Mouse (Mus musculus) bone marrow macrophage, adult 2 months (primary cell): ENCODE results near the gene Tiam1.

Source experiments
- CTCF ChIP-seq: IDR thresholded peaks from 2 replicates; pipeline ENCODE4 v1.5.1; 2012; ENCODE audit warnings: low read depth, mild to moderate bottlenecking, low read length, moderate library complexity
- POLR2A ChIP-seq: IDR thresholded peaks from 2 replicates; pipeline ENCODE4 v1.6.1; 2012; ENCODE audit warnings: mild to moderate bottlenecking, low read depth, low read length, borderline replicate concordance

DNA sequence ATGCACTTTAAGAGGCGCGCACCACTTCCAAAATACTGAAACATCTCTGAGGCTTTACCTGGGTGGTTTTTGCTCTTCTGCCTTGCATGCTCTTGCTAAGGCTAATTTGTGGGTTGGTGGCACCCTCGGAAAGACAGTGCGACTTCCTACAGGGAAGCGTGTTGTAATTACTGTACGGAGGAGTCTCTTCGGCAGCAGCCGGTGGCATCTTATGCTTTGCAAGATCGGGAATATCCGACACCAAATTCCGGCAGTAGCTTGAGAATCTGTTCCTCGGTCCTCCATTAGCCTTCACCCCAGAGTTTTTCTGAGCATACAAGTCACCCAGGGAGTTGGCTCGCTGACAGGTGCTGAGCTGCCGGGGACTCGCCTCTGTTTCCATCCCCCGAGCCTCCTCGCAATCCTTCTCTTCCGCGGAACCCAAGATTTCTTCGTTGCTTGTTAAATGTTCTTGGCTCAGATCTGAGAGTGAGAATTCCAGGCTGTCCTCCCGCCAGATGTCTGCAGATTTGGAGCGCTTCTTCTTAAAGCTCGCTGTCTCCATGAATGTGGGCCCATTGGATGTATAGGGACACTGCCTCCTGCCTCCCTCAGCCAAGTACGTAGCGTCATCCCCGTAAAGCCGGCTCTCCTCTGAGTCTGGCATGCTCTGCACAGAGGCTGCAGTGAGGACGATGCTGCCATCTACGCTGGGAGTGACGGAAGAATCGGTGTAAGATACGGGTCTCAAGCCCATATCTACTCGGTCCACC, 245.8 kb downstream of the Tiam1 start:
- TF ChIP-seq CTCF (no peak), POLR2A (no peak)
